Mouse (Mus musculus) neural tube, embryonic 15.5 days (tissue): ENCODE measurements around the gene Sult6b2. TPM values are rescaled to one million over a fixed set of nuclear protein-coding genes. Genes with fewer than 3 reads are reported as not detected.

ENCODE experiments used
- ATAC-seq: fragments of 200-750 bp; cut with Nextera tagmentation; 2 replicates; pipeline ENCODE4 v1.8.0; 2017; ENCODE audit warnings: mild to moderate bottlenecking, moderate TSS enrichment, moderate library complexity; ENCODE audit not compliant: low FRiP score
- H3K27ac ChIP-seq: fragments of 300-500 bp; sonication (generic); replicated peaks from 2 replicates; pipeline ENCODE4 v1.5.1; 2015; ENCODE audit warnings: mild to moderate bottlenecking, inconsistent platforms
- H3K27me3 ChIP-seq: fragments of 300-500 bp; sonication (generic); replicated peaks from 2 replicates; pipeline ENCODE4 v1.6.1; 2015; ENCODE audit warnings: inconsistent platforms
- H3K36me3 ChIP-seq: fragments of 300-500 bp; sonication (generic); 2 replicates; pipeline ENCODE4 v1.6.1; 2015; ENCODE audit warnings: inconsistent platforms
- H3K4me1 ChIP-seq: fragments of 300-500 bp; sonication (generic); 2 replicates; pipeline ENCODE4 v1.6.1; 2015; ENCODE audit warnings: inconsistent platforms
- H3K4me2 ChIP-seq: fragments of 300-500 bp; sonication (generic); 2 replicates; pipeline ENCODE4 v1.6.1; 2015; ENCODE audit warnings: inconsistent platforms, mild to moderate bottlenecking, moderate library complexity
- H3K4me3 ChIP-seq: fragments of 300-500 bp; sonication (generic); replicated peaks from 2 replicates; pipeline ENCODE4 v1.5.1; 2015; ENCODE audit warnings: mild to moderate bottlenecking, inconsistent platforms
- H3K9ac ChIP-seq: fragments of 300-500 bp; sonication (generic); replicated peaks from 2 replicates; pipeline ENCODE4 v1.6.1; 2015; ENCODE audit warnings: mild to moderate bottlenecking, inconsistent platforms
- H3K9me3 ChIP-seq: fragments of 300-500 bp; sonication (generic); replicated peaks from 2 replicates; pipeline ENCODE4 v1.6.1; 2016; ENCODE audit warnings: inconsistent platforms
- WGBS: fragments of 180-500 bp; shearing (Covaris S2); methylation state at CpG from one replicate; pipeline ENCODE4 v1.1.7; 2015; ENCODE audit warnings: mixed read lengths; 5-methylcytosine and 5-hydroxymethylcytosine counted together
- polyA plus RNA-seq: library from polyadenylated mRNA; unstranded; fragments of >200 nt; fragmentation: Nextera tagmentation; extraction: Ambion mirVana; gene quantifications from 2 replicates; pipeline ENCODE4 v1.2.1, GENCODE M21; 2015

Sult6b2 gene
- polyA plus RNA-seq, 1 experiment from 2014 or later, result 0.12 TPM

DNA sequence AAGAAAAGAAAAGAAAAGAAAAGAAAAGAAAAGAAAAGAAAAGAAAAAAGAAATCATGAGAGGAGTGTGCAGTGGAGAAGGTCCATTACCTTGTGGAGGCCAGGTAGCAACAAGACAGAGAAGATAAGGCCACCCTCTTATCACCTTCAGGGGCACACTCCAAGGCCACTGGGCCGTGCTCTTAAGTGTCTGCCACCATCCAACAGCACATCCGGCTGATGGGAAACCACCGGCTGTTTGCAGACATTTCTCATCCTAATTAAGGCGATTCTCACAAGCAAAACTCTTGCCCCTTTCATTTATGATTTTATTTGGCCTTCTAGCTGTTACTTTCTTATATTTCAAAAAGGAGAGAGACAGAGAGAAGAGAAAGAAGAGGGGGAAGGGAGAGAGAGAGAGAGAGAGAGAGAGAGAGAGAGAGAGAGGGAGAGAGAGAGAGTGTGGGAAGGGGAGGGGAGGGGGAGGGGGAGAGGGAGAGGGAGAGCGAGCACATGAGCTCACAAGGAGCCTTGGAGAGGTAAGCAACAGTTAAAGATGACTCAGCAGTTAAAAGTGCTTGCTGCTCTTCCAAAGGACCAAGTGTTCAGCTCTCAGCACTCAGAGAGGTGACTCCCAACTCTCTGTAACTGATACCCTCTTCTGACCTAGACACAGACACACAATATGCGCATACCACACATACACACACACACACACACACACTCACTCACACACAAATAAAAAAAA lies 5.2 kb upstream of the Sult6b2 start:
- Histone ChIP-seq H3K4me2 (no peak overlapping the region), H3K27me3 (no peaks in the 10 kb centered on the region), H3K9me3 (no peaks in the 10 kb centered on the region), H3K36me3 (no peaks in the 10 kb centered on the region), H3K9ac (no peak overlapping the region), H3K4me1 (peaks cover 8% of the 10 kb centered on the region), H3K27ac (no peak overlapping the region), H3K4me3 (no peak overlapping the region)
- WGBS, result 48% methylated on average over 6 of the region's 6 CpGs
- ATAC-seq, result no peak

DNA sequence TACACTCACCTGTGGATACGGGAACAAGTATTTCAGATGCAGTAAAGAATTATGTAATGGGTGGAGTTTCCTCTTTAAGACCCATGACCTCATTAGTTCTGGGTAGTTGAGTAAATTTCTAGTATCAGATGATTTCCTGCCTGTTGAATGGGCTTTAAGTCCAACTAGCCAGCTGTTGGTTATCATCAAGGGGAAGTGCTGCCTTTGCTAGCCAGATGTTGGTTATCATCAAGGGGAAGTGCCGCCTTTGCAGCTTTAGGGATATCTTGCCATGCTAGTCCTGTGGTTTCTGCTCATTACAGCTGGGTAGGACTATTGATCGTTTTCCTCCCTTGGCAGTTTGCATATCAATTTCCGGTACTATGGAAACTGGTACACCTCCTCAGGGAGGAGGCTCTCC lies 2.0 kb upstream of the Sult6b2 start:
- Histone ChIP-seq H3K9me3 (no peaks in the 10 kb centered on the region), H3K4me1 (peaks cover 5% of the 10 kb centered on the region; the same call in 1 of the 2 replicates), H3K4me3 (no peak overlapping the region), H3K36me3 (no peaks in the 10 kb centered on the region), H3K27me3 (no peaks in the 10 kb centered on the region), H3K9ac (no peak overlapping the region), H3K27ac (no peak overlapping the region), H3K4me2 (no peak overlapping the region)
- WGBS, result 82% methylated on average over 4 of the region's 4 CpGs
- ATAC-seq, result no peak

GRCm38 (mm10) chr6:142802617-142803525 lies 1.4 kb downstream of the Sult6b2 start:
- no peak overlapping the region for H3K4me3 ChIP-seq
- H3K27ac ChIP-seq, result no peak overlapping the region
- no peaks in the 10 kb centered on the region for H3K27me3 ChIP-seq
- no peaks in the 10 kb centered on the region for H3K9me3 ChIP-seq
- no peak overlapping the region for H3K9ac ChIP-seq
- WGBS, result 63% methylated on average over 11 of the region's 11 CpGs
- H3K4me2 ChIP-seq, result no peak overlapping the region
- no peak for ATAC-seq
- no peaks in the 10 kb centered on the region for H3K36me3 ChIP-seq
- peaks cover 5% of the 10 kb centered on the region; the same call in 1 of the 2 replicates for H3K4me1 ChIP-seq

- H3K9ac ChIP-seq, result no peak overlapping the region
- WGBS, result 75% methylated on average over 5 of the region's 5 CpGs
- peaks cover 5% of the 10 kb centered on the region; the same call in 1 of the 2 replicates for H3K4me1 ChIP-seq
- no peaks in the 10 kb centered on the region for H3K9me3 ChIP-seq
- no peaks in the 10 kb centered on the region for H3K27me3 ChIP-seq
- no peak overlapping the region for H3K27ac ChIP-seq
- ATAC-seq, result no peak
- H3K4me3 ChIP-seq, result no peak overlapping the region
- no peak overlapping the region for H3K4me2 ChIP-seq
- no peaks in the 10 kb centered on the region for H3K36me3 ChIP-seq
These were observed 2.6 kb downstream of the Sult6b2 start for GRCm38 (mm10) chr6:142801687-142802086.

- H3K9me3 ChIP-seq, result no peaks in the 10 kb centered on the region
- no peak overlapping the region for H3K4me2 ChIP-seq
- no peaks in the 10 kb centered on the region for H3K27me3 ChIP-seq
- H3K4me1 ChIP-seq, result peaks cover 5% of the 10 kb centered on the region; the same call in 1 of the 2 replicates
- no peak for ATAC-seq
- no peak overlapping the region for H3K4me3 ChIP-seq
- H3K27ac ChIP-seq, result no peak overlapping the region
- WGBS, result 85% methylated on average over 7 of the region's 7 CpGs
- no peaks in the 10 kb centered on the region for H3K36me3 ChIP-seq
- H3K9ac ChIP-seq, result no peak overlapping the region
These were observed 4.5 kb downstream of the Sult6b2 start for GRCm38 (mm10) chr6:142799704-142800374.

DNA sequence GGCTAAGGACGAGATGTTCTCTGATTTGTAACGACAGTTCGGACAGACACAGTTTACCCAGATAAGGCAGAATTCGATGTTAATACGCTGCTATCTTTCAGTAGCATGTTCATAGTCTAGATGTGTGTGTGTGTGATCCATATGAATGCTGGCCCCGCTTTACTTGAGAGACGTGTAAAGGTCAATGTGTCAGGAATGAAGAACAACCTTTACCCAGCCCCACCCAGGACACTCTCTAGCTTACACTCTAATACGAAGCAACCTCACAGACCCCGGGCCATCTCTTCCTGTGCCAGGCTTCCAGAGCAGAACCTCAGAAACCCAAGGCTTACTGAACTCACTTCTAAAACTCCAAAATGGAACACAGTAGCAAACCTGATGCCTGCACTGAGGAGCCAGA lies 5.5 kb downstream of the Sult6b2 start:
- ATAC-seq, result no peak
- Histone ChIP-seq H3K4me3 (no peak overlapping the region), H3K27me3 (no peaks in the 10 kb centered on the region), H3K27ac (no peak overlapping the region), H3K36me3 (no peaks in the 10 kb centered on the region), H3K4me2 (no peak overlapping the region), H3K4me1 (peaks cover 5% of the 10 kb centered on the region; the same call in 1 of the 2 replicates), H3K9ac (no peak overlapping the region), H3K9me3 (no peaks in the 10 kb centered on the region)
- 79% methylated on average over 9 of the region's 9 CpGs for WGBS

DNA sequence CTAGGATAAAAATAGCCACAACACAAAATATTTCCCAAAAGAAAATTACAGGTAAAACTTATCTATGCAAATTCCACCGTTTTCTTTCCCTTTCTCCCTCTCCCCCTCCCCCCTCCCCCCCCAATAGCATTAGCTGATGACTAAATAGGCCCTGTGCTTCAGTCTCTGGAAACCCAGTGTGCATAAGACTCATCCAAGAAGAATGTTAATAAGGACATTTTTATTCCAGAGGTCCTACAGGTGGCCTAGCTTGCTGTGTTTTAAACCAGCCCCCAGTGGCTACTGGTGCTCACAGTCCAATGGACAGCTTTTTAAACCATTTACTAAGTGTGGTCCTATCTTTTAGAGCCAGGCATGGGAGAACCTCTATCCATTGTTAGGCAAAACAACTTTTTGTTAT lies 6.3 kb downstream of the Sult6b2 start:
- H3K27ac ChIP-seq, result no peak overlapping the region
- H3K4me1 ChIP-seq, result peaks cover 13% of the 10 kb centered on the region
- no peak overlapping the region for H3K4me2 ChIP-seq
- H3K9me3 ChIP-seq, result no peaks in the 10 kb centered on the region
- no peak overlapping the region for H3K4me3 ChIP-seq
- WGBS, result 69% methylated on average over 1 of the region's 1 CpGs
- no peak for ATAC-seq
- no peaks in the 10 kb centered on the region for H3K36me3 ChIP-seq
- no peaks in the 10 kb centered on the region for H3K27me3 ChIP-seq
- H3K9ac ChIP-seq, result no peak overlapping the region

- WGBS, result 80% methylated on average over 15 of the region's 15 CpGs
- Histone ChIP-seq H3K27me3 (no peaks in the 10 kb centered on the region), H3K4me2 (no peak overlapping the region), H3K4me1 (peaks cover 16% of the 10 kb centered on the region), H3K36me3 (no peaks in the 10 kb centered on the region), H3K9ac (no peak overlapping the region), H3K9me3 (no peaks in the 10 kb centered on the region), H3K27ac (no peak overlapping the region), H3K4me3 (no peak overlapping the region)
- ATAC-seq, result no peak
These were observed 8.5 kb downstream of the Sult6b2 start for GRCm38 (mm10) chr6:142795655-142796441.

- Histone ChIP-seq H3K9ac (no peak overlapping the region), H3K9me3 (no peaks in the 10 kb centered on the region), H3K4me1 (peaks cover 16% of the 10 kb centered on the region), H3K27ac (no peak overlapping the region), H3K4me3 (no peak overlapping the region), H3K36me3 (no peaks in the 10 kb centered on the region), H3K27me3 (no peaks in the 10 kb centered on the region), H3K4me2 (no peak overlapping the region)
- no peak for ATAC-seq
- 86% methylated on average over 9 of the region's 9 CpGs for WGBS
These were observed 9.2 kb downstream of the Sult6b2 start for GRCm38 (mm10) chr6:142795087-142795486.

GRCm38 (mm10) chr6:142793468-142793867 lies 10.8 kb downstream of the Sult6b2 start:
- Histone ChIP-seq H3K36me3 (no peaks in the 10 kb centered on the region), H3K27ac (no peak overlapping the region), H3K9ac (no peak overlapping the region), H3K4me3 (no peak overlapping the region), H3K4me1 (peaks cover 20% of the 10 kb centered on the region), H3K9me3 (no peaks in the 10 kb centered on the region), H3K27me3 (no peaks in the 10 kb centered on the region), H3K4me2 (peak overlapping the region; percentile 32)
- peak; percentile 54 for ATAC-seq
- WGBS, result 7% methylated on average over 7 of the region's 7 CpGs
